Mouse (Mus musculus) lung, postnatal 0 days (tissue): Measurements from ENCODE around the gene Slc24a3. TPM values are rescaled to one million over a fixed set of nuclear protein-coding genes. Genes with fewer than 3 reads are reported as not detected.

Source experiments
- ATAC-seq: fragments of 200-750 bp; cut with Nextera tagmentation; 2 replicates; pipeline ENCODE4 v1.8.0; 2017; ENCODE audit warnings: moderate library complexity
- DNase-seq: peaks from one replicate; pipeline ENCODE4 v3.0.0-alpha.2; 2016; ENCODE audit warnings: low spot score
- H3K27ac ChIP-seq: fragments of 300-500 bp; sonication (generic); 2 replicates; pipeline ENCODE4 v1.5.1; 2014; ENCODE audit warnings: antibody characterized with exemption, mild to moderate bottlenecking, low read length, mixed read lengths
- H3K27me3 ChIP-seq: fragments of 300-500 bp; sonication (generic); replicated peaks from 2 replicates; pipeline ENCODE4 v1.6.1; 2014; ENCODE audit warnings: low read length, mixed read lengths; ENCODE audit not compliant: insufficient read depth
- H3K36me3 ChIP-seq: fragments of 300-500 bp; sonication (generic); 2 replicates; pipeline ENCODE4 v1.6.1; 2014; ENCODE audit warnings: low read length, mixed read lengths; ENCODE audit not compliant: insufficient read depth
- H3K4me1 ChIP-seq: fragments of 300-500 bp; sonication (generic); 2 replicates; pipeline ENCODE4 v1.6.1; 2014; ENCODE audit warnings: antibody characterized with exemption, low read depth, low read length, mixed read lengths; ENCODE audit not compliant: insufficient read depth
- H3K4me2 ChIP-seq: fragments of 300-500 bp; sonication (generic); replicated peaks from 2 replicates; pipeline ENCODE4 v1.6.1; 2014; ENCODE audit warnings: low read depth, mild to moderate bottlenecking, low read length, moderate library complexity, mixed read lengths
- H3K4me3 ChIP-seq: fragments of 300-500 bp; sonication (generic); 2 replicates; pipeline ENCODE4 v1.5.1; 2014; ENCODE audit warnings: low read depth, low read length
- H3K9ac ChIP-seq: fragments of 300-500 bp; sonication (generic); replicated peaks from 2 replicates; pipeline ENCODE4 v1.6.1; 2014; ENCODE audit warnings: low read depth, mild to moderate bottlenecking
- H3K9me3 ChIP-seq: fragments of 300-500 bp; sonication (generic); 2 replicates; pipeline ENCODE4 v1.6.1; 2016; ENCODE audit warnings: low read length, mixed read lengths
- CTCF ChIP-seq: IDR thresholded peaks from 2 replicates; pipeline ENCODE4 v1.5.1; 2016; ENCODE audit warnings: antibody characterized with exemption, mild to moderate bottlenecking
- EP300 ChIP-seq: IDR thresholded peaks from 2 replicates; pipeline ENCODE4 v1.6.1; 2016; ENCODE audit warnings: antibody characterized with exemption, mild to moderate bottlenecking, control low read depth
- WGBS: fragments of 180-500 bp; shearing (Covaris S2); extraction: QIAGEN DNeasy Blood & Tissue Kit; methylation state at CpG from one replicate; pipeline ENCODE4 v1.1.7; 2014; 5-methylcytosine and 5-hydroxymethylcytosine counted together
- polyA plus RNA-seq: library from polyadenylated mRNA; unstranded; fragments of >200 nt; fragmentation: Nextera tagmentation; extraction: Ambion mirVana; gene quantifications from 2 replicates; pipeline ENCODE4 v1.2.1, GENCODE M21; 2015

Gene Slc24a3
- polyA plus RNA-seq, 1 experiment from 2014 or later: 2.3 TPM

GRCm38 (mm10) chr2:145405746-145406145 is 238.2 kb downstream of the Slc24a3 start:
- TF ChIP-seq CTCF: no peak
- TF ChIP-seq EP300: no peak
- Histone ChIP-seq H3K27ac (no peak overlapping the region), H3K4me1 (no peaks in the 10 kb centered on the region), H3K4me3 (no peak overlapping the region), H3K36me3 (no peaks in the 10 kb centered on the region), H3K27me3 (no peaks in the 10 kb centered on the region), H3K4me2 (no peak overlapping the region), H3K9ac (no peak overlapping the region), H3K9me3 (no peaks in the 10 kb centered on the region)
- WGBS: 51% methylated on average over 4 of the region's 4 CpGs
- no peak for DNase-seq
- ATAC-seq: no peak

GRCm38 (mm10) chr2:145417738-145418137 is 250.2 kb downstream of the Slc24a3 start:
- Histone ChIP-seq H3K9ac (no peak overlapping the region), H3K4me3 (no peak overlapping the region), H3K4me1 (no peaks in the 10 kb centered on the region), H3K27me3 (no peaks in the 10 kb centered on the region), H3K4me2 (no peak overlapping the region), H3K27ac (no peak overlapping the region), H3K36me3 (no peaks in the 10 kb centered on the region), H3K9me3 (no peaks in the 10 kb centered on the region)
- ATAC-seq (no peak), DNase-seq (no peak)
- TF ChIP-seq CTCF (no peak), EP300 (no peak)
- 100% methylated on average over 2 of the region's 2 CpGs for WGBS

- Histone ChIP-seq H3K9ac (no peak overlapping the region), H3K27ac (no peak overlapping the region), H3K36me3 (no peaks in the 10 kb centered on the region), H3K4me3 (no peak overlapping the region), H3K4me2 (no peak overlapping the region), H3K27me3 (no peaks in the 10 kb centered on the region), H3K4me1 (no peaks in the 10 kb centered on the region), H3K9me3 (no peaks in the 10 kb centered on the region)
- TF ChIP-seq EP300: no peak
- no peak for TF ChIP-seq CTCF
- 69% methylated on average over 2 of the region's 2 CpGs for WGBS
- ATAC-seq: no peak
- no peak for DNase-seq
These were observed 251.5 kb downstream of the Slc24a3 start for GRCm38 (mm10) chr2:145419078-145419477.

- Histone ChIP-seq H3K27ac (no peak overlapping the region), H3K36me3 (no peaks in the 10 kb centered on the region), H3K27me3 (no peaks in the 10 kb centered on the region), H3K9ac (no peak overlapping the region), H3K4me3 (no peak overlapping the region), H3K4me2 (no peak overlapping the region), H3K9me3 (no peaks in the 10 kb centered on the region), H3K4me1 (no peaks in the 10 kb centered on the region)
- DNase-seq: no peak
- no peak for TF ChIP-seq CTCF
- ATAC-seq: no peak
- WGBS: 84% methylated on average over 5 of the region's 5 CpGs
These were observed 253.7 kb downstream of the Slc24a3 start for GRCm38 (mm10) chr2:145420967-145421888.

- TF ChIP-seq EP300: no peak
- TF ChIP-seq CTCF: no peak
- DNase-seq: no peak
- H3K27me3 ChIP-seq: no peaks in the 10 kb centered on the region
- ATAC-seq: no peak
- no peak overlapping the region for H3K4me3 ChIP-seq
- WGBS: 79% methylated on average over 3 of the region's 3 CpGs
- no peaks in the 10 kb centered on the region for H3K4me1 ChIP-seq
- no peak overlapping the region for H3K27ac ChIP-seq
- no peak overlapping the region for H3K9ac ChIP-seq
- H3K36me3 ChIP-seq: no peaks in the 10 kb centered on the region
- no peak overlapping the region for H3K4me2 ChIP-seq
- H3K9me3 ChIP-seq: no peaks in the 10 kb centered on the region
These were observed 254.3 kb downstream of the Slc24a3 start for GRCm38 (mm10) chr2:145421889-145422212.

GRCm38 (mm10) chr2:145429982-145430381 is 262.4 kb downstream of the Slc24a3 start:
- WGBS: 70% methylated on average over 5 of the region's 5 CpGs

More at GRCm38 (mm10) chr2:145429982-145430381, 262.4 kb downstream of the Slc24a3 start:
- ATAC-seq (no peak), DNase-seq (no peak)
- no peak for TF ChIP-seq CTCF
- no peak for TF ChIP-seq EP300
- Histone ChIP-seq H3K27ac (no peak overlapping the region), H3K36me3 (no peaks in the 10 kb centered on the region), H3K4me1 (no peaks in the 10 kb centered on the region), H3K4me2 (no peak overlapping the region), H3K27me3 (no peaks in the 10 kb centered on the region), H3K4me3 (no peak overlapping the region), H3K9me3 (no peaks in the 10 kb centered on the region), H3K9ac (no peak overlapping the region)
